In genomic region chr13:5229476-5229875, GRCm38 (mm10) we compare ENCODE assay signal across 26 mouse cellular contexts.
DNase-seq lines count a peak whose midpoint lies in the region; ATAC-seq and TF ChIP-seq lines count a peak whose summit lies in the region.
"Had no signal": no experiment of that assay in that cellular context is flagged by ENCODE, and none has a peak within 500 bp of the region (broad histone marks: within the 10 kb centered on the region; RNA-seq: fewer than 3 reads in every experiment).

No protein-coding gene starts in this region.

- peak; percentile 8 for DNase-seq in embryonic facial prominence, embryonic 11.5 days (ENCODE audit: low spot score)
- no peak for DNase-seq in embryonic facial prominence, embryonic 10.5 days (ENCODE audit: low spot score)
- no peak for DNase-seq in kidney, postnatal 4 days
- DNase-seq in stomach, postnatal 0 days (ENCODE audit: low spot score), result no peak
- DNase-seq: adrenal gland, adult 2 months; adrenal gland, postnatal 25 days; B cell, adult 2 months; cerebellum, adult 18-20 months; cerebellum, adult 9-11 months; cerebellum, postnatal 36 days; gastrocnemius, postnatal 36 days; heart, adult 11 months; heart, postnatal 4 days had no signal

- H3K9ac ChIP-seq in embryonic facial prominence, embryonic 11.5 days (replicated peaks; ENCODE audit: low read length), result no peak overlapping the region
- H3K9ac ChIP-seq in kidney, embryonic 16.5 days (replicated peaks; ENCODE audit: low read length), result no peak overlapping the region
- H3K9ac ChIP-seq in stomach, embryonic 14.5 days (replicated peaks; ENCODE audit: low read depth, low read length), result no peak overlapping the region
- H3K9ac ChIP-seq in stomach, postnatal 0 days (ENCODE audit: low read length), result no peak overlapping the region
- no peak overlapping the region for H3K9ac ChIP-seq in forebrain, embryonic 16.5 days (replicated peaks; ENCODE audit: low read depth, low read length)
- H3K9ac ChIP-seq: embryonic facial prominence, embryonic 15.5 days; heart, embryonic 13.5 days; hindbrain, embryonic 12.5 days had no signal

- TF ChIP-seq EP300 in stomach, postnatal 0 days (optimal IDR thresholded peaks at IDR 0.05), result no peak

- no peaks in the 10 kb centered on the region for H3K9me3 ChIP-seq in embryonic facial prominence, embryonic 11.5 days (replicated peaks; ENCODE audit: control insufficient read depth, low read length)
- H3K9me3 ChIP-seq in embryonic facial prominence, embryonic 10.5 days, result no peaks in the 10 kb centered on the region
- H3K9me3 ChIP-seq in kidney, embryonic 16.5 days (ENCODE audit: low read length), result no peaks in the 10 kb centered on the region
- H3K9me3 ChIP-seq in stomach, embryonic 14.5 days (ENCODE audit: control insufficient read depth, low read depth, low read length), result no peaks in the 10 kb centered on the region
- H3K9me3 ChIP-seq in stomach, postnatal 0 days (ENCODE audit: control insufficient read depth, low read length), result no peaks in the 10 kb centered on the region
- H3K9me3 ChIP-seq in forebrain, embryonic 16.5 days (ENCODE audit: control insufficient read depth, low read length), result no peaks in the 10 kb centered on the region
- H3K9me3 ChIP-seq: embryonic facial prominence, embryonic 15.5 days; forebrain, embryonic 10.5 days; G1E; heart, embryonic 13.5 days; hindbrain, embryonic 12.5 days had no signal

- no peak overlapping the region for H3K27ac ChIP-seq in embryonic facial prominence, embryonic 11.5 days (replicated peaks; ENCODE audit: low read depth, low read length)
- H3K27ac ChIP-seq in embryonic facial prominence, embryonic 10.5 days (replicated peaks), result no peak overlapping the region
- H3K27ac ChIP-seq in kidney, embryonic 16.5 days (ENCODE audit: low read length), result no peak overlapping the region
- H3K27ac ChIP-seq in stomach, embryonic 14.5 days (ENCODE audit: low read length), result no peak overlapping the region
- no peak overlapping the region for H3K27ac ChIP-seq in stomach, postnatal 0 days (replicated peaks)
- no peak overlapping the region for H3K27ac ChIP-seq in forebrain, embryonic 16.5 days (ENCODE audit: low read length)
- H3K27ac ChIP-seq: embryonic facial prominence, embryonic 15.5 days; forebrain, embryonic 10.5 days; heart, embryonic 13.5 days; hindbrain, embryonic 12.5 days had no signal

- no peak for ATAC-seq in embryonic facial prominence, embryonic 11.5 days (replicated peaks; ENCODE audit: insufficient number of reproducible peaks, low FRiP score, low TSS enrichment, low read depth)
- peak; percentile 39; the same call in 1 of the 2 replicates for ATAC-seq in kidney, embryonic 16.5 days (ENCODE audit: low FRiP score, low TSS enrichment)
- peak; percentile 49; the same call in 1 of the 2 replicates for ATAC-seq in stomach, embryonic 14.5 days (ENCODE audit: insufficient number of reproducible peaks, insufficient read depth, low FRiP score, low read depth)
- ATAC-seq in stomach, postnatal 0 days (ENCODE audit: low FRiP score, low TSS enrichment), result no peak
- ATAC-seq in forebrain, embryonic 16.5 days, result no peak
- ATAC-seq: activated CD4-positive, CD25-positive, alpha-beta regulatory T cell, adult 4 months; CD4-positive, CD25-positive, alpha-beta regulatory T cell, adult 4 months; forebrain, embryonic 14.5 days; hindbrain, embryonic 16.5 days had no signal

- no peaks in the 10 kb centered on the region for H3K4me1 ChIP-seq in embryonic facial prominence, embryonic 11.5 days (ENCODE audit: control insufficient read depth, insufficient read depth, low read length)
- H3K4me1 ChIP-seq in embryonic facial prominence, embryonic 10.5 days, result no peaks in the 10 kb centered on the region
- H3K4me1 ChIP-seq in kidney, embryonic 16.5 days (ENCODE audit: insufficient read depth, low read length), result no peaks in the 10 kb centered on the region
- H3K4me1 ChIP-seq in stomach, embryonic 14.5 days (ENCODE audit: control insufficient read depth, insufficient read depth, low read length), result no peaks in the 10 kb centered on the region
- H3K4me1 ChIP-seq in stomach, postnatal 0 days (replicated peaks; ENCODE audit: control insufficient read depth, insufficient read depth), result no peaks in the 10 kb centered on the region
- H3K4me1 ChIP-seq in forebrain, embryonic 16.5 days (replicated peaks; ENCODE audit: control insufficient read depth, insufficient read depth, low read length), result no peaks in the 10 kb centered on the region
- H3K4me1 ChIP-seq: embryonic facial prominence, embryonic 15.5 days; forebrain, embryonic 10.5 days; hindbrain, embryonic 12.5 days had no signal

- H3K4me2 ChIP-seq in embryonic facial prominence, embryonic 11.5 days (ENCODE audit: low read depth, low read length), result no peak overlapping the region
- H3K4me2 ChIP-seq in kidney, embryonic 16.5 days (replicated peaks; ENCODE audit: low read depth, low read length), result no peak overlapping the region
- H3K4me2 ChIP-seq in stomach, embryonic 14.5 days (replicated peaks; ENCODE audit: low read depth, low read length), result no peak overlapping the region
- no peak overlapping the region for H3K4me2 ChIP-seq in stomach, postnatal 0 days (replicated peaks; ENCODE audit: low read depth)
- H3K4me2 ChIP-seq in forebrain, embryonic 16.5 days (ENCODE audit: low read length), result no peak overlapping the region
- H3K4me2 ChIP-seq: embryonic facial prominence, embryonic 15.5 days; heart, embryonic 13.5 days; hindbrain, embryonic 12.5 days had no signal

- no peak for TF ChIP-seq CTCF in stomach, postnatal 0 days (IDR thresholded peaks at IDR 0.05; ENCODE audit: low read depth)

- H3K36me3 ChIP-seq in embryonic facial prominence, embryonic 11.5 days (replicated peaks; ENCODE audit: control insufficient read depth, insufficient read depth, low read depth, low read length), result no peaks in the 10 kb centered on the region
- H3K36me3 ChIP-seq in embryonic facial prominence, embryonic 10.5 days (replicated peaks), result no peaks in the 10 kb centered on the region
- no peaks in the 10 kb centered on the region for H3K36me3 ChIP-seq in kidney, embryonic 16.5 days (ENCODE audit: insufficient read depth, low read length)
- no peaks in the 10 kb centered on the region for H3K36me3 ChIP-seq in stomach, embryonic 14.5 days (ENCODE audit: control insufficient read depth, insufficient read depth, low read length)
- H3K36me3 ChIP-seq in stomach, postnatal 0 days (ENCODE audit: control insufficient read depth, insufficient read depth, low read length), result no peaks in the 10 kb centered on the region
- H3K36me3 ChIP-seq in forebrain, embryonic 16.5 days (ENCODE audit: control insufficient read depth, insufficient read depth), result no peaks in the 10 kb centered on the region
- H3K36me3 ChIP-seq: embryonic facial prominence, embryonic 15.5 days; forebrain, embryonic 10.5 days; G1E; heart, embryonic 13.5 days; hindbrain, embryonic 12.5 days had no signal

- H3K27me3 ChIP-seq in embryonic facial prominence, embryonic 11.5 days (ENCODE audit: control insufficient read depth, insufficient read depth, low read length), result no peaks in the 10 kb centered on the region
- no peaks in the 10 kb centered on the region for H3K27me3 ChIP-seq in embryonic facial prominence, embryonic 10.5 days (replicated peaks; ENCODE audit: low read depth, poor library complexity, severe bottlenecking)
- H3K27me3 ChIP-seq in kidney, embryonic 16.5 days (ENCODE audit: insufficient read depth, low read length), result no peaks in the 10 kb centered on the region
- no peaks in the 10 kb centered on the region for H3K27me3 ChIP-seq in stomach, embryonic 14.5 days (ENCODE audit: control insufficient read depth, insufficient read depth, low read length)
- H3K27me3 ChIP-seq in stomach, postnatal 0 days (ENCODE audit: control insufficient read depth, insufficient read depth, low read length), result no peaks in the 10 kb centered on the region
- no peaks in the 10 kb centered on the region for H3K27me3 ChIP-seq in forebrain, embryonic 16.5 days (replicated peaks; ENCODE audit: control insufficient read depth, insufficient read depth, low read length)
- H3K27me3 ChIP-seq: embryonic facial prominence, embryonic 15.5 days; heart, embryonic 13.5 days; hindbrain, embryonic 12.5 days had no signal

- no peak overlapping the region for H3K4me3 ChIP-seq in embryonic facial prominence, embryonic 11.5 days (ENCODE audit: low read depth, low read length)
- no peak overlapping the region for H3K4me3 ChIP-seq in embryonic facial prominence, embryonic 10.5 days
- H3K4me3 ChIP-seq in kidney, embryonic 16.5 days (ENCODE audit: low read length), result no peak overlapping the region
- no peak overlapping the region for H3K4me3 ChIP-seq in stomach, embryonic 14.5 days (ENCODE audit: low read depth, low read length)
- no peak overlapping the region for H3K4me3 ChIP-seq in stomach, postnatal 0 days (ENCODE audit: low read depth, low read length)
- H3K4me3 ChIP-seq in forebrain, embryonic 16.5 days (replicated peaks; ENCODE audit: low read length), result no peak overlapping the region
- H3K4me3 ChIP-seq: embryonic facial prominence, embryonic 15.5 days; erythroblast, embryonic 14.5 days; forebrain, embryonic 10.5 days; heart, embryonic 13.5 days; hindbrain, embryonic 12.5 days had no signal

- WGBS in embryonic facial prominence, embryonic 11.5 days, result 60% methylated on average over 3 of the region's 3 CpGs
- 75% methylated on average over 3 of the region's 3 CpGs for WGBS in embryonic facial prominence, embryonic 10.5 days
- WGBS in kidney, embryonic 16.5 days, result 68% methylated on average over 3 of the region's 3 CpGs
- 57% methylated on average over 3 of the region's 3 CpGs for WGBS in stomach, embryonic 14.5 days
- 43% methylated on average over 3 of the region's 3 CpGs for WGBS in stomach, postnatal 0 days
- 89% methylated on average over 3 of the region's 3 CpGs for WGBS in forebrain, embryonic 16.5 days

Comparison
In these comparisons a context has a peak if more than half of its experiments do, and no peak if none do; other contexts are left out.
1. ATAC-seq: peak in kidney, embryonic 16.5 days (single experiment) and stomach, embryonic 14.5 days (single experiment); none in embryonic facial prominence, embryonic 11.5 days (single experiment), stomach, postnatal 0 days (single experiment) and forebrain, embryonic 16.5 days (single experiment).